Mouse (Mus musculus): ENCODE data around the gene Pias1.

The Pias1 gene

DNA sequence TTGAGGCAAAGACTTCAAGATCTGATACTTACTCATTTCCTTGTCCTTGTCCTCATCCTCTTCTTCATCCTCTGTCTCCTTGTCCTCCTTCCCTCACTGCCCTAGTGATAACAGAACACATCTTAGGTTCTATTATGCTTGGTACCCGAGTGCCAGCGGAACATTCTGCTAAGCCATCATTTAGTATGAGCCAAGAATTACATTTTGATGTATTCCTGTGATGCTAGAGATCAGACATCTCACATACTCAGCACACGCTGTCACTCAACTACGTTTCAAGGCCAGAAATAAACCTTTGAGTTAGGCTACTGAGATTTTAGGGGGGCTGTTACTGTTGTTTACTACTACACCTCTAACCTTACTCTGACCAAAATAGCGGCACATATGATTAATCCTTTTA is at the start of gene Pias1:
Pias1 (minus strand) TSS at position 101 of the 400 bp plus-strand sequence.
- DNase-seq, result no peak

GRCm38 (mm10) chr9:63035431-63035830 is 47.7 kb upstream of the Pias1 start:
- no peak for DNase-seq

DNA sequence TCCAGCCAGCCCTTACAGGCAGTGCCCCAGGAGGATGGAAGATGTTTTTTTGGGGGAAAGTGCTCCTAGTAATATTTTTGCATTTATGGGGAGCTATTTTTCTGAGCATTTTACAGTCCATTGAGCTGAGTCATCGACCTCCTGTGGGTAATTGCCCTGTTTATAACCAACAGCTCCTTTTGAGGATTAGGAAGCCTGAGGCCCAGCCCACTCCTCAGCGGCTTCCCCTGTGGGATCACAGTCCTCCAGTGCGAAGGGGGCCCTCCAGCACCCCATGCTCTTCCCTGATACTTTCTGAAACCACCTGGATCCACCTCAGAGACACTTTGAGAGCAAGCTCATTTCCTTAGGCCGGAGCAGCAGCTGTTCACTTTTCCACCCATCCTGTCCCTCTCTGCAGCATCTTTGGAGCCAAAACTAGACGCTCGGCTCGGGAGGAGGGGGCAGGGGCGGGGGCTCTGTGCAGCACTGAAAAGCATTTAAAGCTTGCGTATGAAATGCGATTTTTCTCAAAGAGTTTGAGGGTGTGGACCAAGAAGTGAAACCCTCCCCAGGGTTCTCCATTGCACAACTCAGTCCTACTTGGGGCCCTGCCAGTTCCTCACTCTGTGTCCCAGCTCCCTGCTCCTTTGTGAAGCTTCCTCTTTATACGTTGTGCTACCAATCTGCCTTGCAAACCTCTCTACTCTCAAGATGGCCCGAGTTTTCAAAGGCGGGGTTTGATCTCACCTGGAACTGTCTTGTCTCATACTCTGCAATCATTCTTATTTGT is 43.5 kb upstream of the Pias1 start:
- peak; percentile 40 for DNase-seq

GRCm38 (mm10) chr9:63022486-63022885 is 34.8 kb upstream of the Pias1 start:
- DNase-seq, result peak; percentile 46

DNA sequence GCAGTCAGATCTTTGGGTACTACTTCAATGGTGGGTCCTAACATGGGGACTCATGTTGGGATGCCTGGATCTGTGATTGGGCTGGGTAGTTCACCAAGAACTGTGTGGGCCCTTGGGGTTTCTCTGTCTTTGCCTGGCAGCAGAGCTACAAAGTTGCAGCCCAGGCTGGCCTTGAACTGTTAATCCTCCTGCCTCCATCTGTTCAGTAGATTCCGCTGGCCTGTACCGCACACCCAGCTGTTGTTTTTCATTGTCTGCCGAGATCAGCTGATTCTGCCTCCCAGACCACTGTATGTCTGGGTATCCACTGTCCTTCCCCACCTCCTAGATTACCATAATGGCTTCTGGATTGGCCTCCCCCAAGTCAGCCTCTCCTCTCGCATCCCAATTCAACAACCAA is 19.6 kb upstream of the Pias1 start:
- no peak for DNase-seq

- DNase-seq, result no peak
These were observed 18.5 kb upstream of the Pias1 start for GRCm38 (mm10) chr9:63006081-63006820.

GRCm38 (mm10) chr9:62998561-62998960 is 10.8 kb upstream of the Pias1 start:
- DNase-seq, result no peak

DNA sequence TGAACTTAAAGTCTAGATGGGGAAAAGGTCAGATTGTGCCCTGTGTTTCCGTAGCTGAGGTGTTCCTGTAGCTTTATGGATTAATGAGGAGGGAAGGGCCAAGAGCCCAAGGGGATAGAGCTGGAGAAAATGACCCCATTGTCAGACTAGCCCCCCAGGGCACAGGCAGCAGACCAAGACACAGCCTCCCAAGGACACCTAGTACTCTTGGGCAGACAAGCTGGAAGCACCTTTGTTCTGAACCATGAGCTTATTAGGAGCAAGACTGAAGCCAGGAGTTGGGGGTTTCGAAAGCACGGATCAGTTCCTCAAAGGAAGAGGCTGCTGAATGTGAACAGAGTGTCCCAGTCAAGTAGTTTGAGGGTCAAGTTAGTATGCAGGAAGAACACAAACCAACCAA is 9.9 kb upstream of the Pias1 start:
- DNase-seq, result no peak

DNA sequence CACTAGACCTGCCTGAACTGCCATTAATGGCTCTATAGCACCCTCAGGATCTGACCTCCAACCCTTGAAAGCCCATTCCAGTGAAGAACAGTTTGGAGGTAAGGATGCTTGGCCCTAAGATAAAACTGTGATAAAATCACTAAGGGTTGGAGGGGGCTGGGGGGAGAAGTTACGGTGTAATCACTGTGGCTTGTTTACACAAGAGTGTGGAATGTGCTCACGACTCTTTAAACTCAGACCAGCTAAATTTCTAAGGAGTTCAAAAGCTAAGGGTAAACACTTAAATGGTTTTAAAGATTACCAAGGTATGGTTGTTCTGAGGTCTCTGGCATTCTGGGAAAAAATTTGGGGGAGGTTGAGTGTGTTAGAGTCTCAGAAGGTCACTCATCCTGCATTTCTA is 7.5 kb upstream of the Pias1 start:
- DNase-seq, result no peak

GRCm38 (mm10) chr9:62990134-62990533 is 2.4 kb upstream of the Pias1 start:
- DNase-seq, result no peak

DNA sequence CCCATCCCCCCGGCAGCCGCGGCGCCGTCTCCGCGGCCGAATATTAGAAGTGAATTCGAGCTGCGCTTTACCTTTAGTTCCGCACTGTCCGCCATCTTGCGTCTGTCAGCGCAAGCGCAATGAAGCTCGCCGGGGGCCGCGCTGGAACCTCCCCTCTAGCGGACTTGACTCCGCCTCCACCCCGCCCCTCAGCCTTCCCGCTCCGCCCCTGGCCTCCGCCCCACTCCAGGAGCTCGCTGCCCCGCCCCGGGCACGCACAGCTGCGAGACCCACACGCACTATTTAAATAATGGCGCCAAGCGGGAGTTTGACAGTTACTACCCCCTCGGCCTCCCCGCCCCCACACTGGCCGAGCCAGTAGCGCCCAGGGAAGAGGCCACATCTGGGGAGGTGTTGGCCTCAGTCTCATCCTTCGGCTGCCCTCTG is 6.9 kb downstream of the Pias1 start:
- peak; percentile 97 for DNase-seq

DNA sequence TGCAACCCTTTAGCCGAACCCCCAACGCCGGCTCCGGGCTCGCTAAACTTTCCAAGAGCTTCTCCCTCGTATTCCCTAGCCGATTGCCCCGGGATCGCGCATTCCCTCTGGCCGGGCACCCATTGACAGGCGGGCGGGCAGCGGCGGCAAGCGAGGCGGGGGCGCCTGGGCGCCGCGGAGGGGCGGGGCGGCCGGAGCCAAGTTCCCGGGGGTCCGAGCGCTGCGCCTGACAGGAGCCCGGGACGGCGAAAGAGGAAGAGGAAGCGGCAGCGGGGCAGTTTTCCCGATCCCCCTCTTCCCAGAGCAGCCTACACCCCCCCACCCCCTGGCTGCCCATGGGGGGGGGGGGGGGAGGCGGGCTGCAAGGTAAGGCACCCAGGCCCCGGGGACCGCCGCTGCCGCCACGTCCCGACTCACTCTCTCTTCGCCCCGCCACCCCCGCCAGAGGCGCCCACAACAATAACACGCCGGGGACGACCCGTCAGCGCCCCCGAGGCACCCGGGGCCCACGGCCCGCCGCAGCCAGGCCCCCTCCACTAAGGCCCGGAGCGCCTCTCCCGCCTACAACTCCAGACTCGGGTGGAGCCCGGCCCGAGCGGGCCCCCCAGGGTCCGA is 7.5 kb downstream of the Pias1 start:
- DNase-seq, result no peak

DNA sequence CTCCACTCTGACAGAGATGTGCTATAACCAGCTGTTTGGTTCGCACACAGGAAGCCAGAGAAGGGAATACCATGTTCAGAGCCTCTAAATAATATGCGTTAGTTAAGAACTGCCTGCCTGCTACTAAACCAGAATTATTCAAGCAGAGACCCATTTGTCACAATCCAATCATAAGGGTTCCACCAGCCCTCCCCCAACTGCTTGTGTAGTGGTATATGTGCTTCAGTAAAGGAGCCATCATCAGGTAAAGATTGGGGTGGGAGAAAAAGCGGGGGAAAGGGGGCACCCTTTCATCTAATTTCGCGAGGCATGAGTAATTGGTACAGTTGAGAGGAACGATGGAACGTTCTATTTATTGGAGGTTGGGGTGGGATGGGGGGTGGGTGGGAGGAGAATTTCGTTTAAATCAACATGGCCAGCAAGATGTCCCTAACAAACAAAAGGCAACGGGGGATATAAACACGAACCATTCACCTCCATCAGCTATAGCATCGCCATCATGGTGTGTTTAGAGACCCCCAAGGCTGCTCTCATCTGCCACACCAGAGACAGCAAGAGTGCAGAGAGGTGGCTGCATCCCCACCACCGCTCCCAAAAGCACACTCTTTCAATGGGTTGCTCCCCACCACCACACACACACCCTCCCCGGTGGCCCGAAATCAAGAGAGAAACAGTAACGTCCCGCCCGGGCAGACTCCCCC is 8.1 kb downstream of the Pias1 start:
- no peak for DNase-seq

- DNase-seq, result no peak
These were observed 10.6 kb downstream of the Pias1 start for GRCm38 (mm10) chr9:62977152-62977551.

GRCm38 (mm10) chr9:62975830-62976229 is 11.9 kb downstream of the Pias1 start:
- DNase-seq, result peak; percentile 67

DNA sequence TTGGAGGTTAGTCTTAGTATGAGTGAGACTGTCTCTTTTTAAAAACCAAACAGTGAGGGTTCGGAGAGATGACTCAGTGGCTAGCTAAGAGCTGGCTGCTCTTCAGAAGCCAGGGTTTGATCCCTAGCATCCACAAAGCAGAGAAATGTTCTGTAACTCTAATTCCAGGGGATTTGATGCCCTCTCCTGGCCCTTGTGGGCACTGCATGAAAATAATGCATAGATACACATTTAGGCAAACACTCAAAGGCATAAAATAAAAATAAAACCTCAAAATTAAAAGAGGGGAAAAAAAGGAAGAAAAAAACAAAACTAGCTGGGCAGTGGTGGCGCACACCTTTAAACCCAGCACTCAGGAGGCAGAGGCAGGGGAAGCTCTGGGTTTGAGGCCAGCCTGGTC is 13.3 kb downstream of the Pias1 start:
- peak; percentile 37 for DNase-seq

GRCm38 (mm10) chr9:62972073-62972745 is 15.5 kb downstream of the Pias1 start:
- peak; percentile 42 for DNase-seq

- DNase-seq, result no peak
These were observed 17.4 kb downstream of the Pias1 start for GRCm38 (mm10) chr9:62970345-62970744.

GRCm38 (mm10) chr9:62966018-62966417 is 21.7 kb downstream of the Pias1 start:
- no peak for DNase-seq

DNA sequence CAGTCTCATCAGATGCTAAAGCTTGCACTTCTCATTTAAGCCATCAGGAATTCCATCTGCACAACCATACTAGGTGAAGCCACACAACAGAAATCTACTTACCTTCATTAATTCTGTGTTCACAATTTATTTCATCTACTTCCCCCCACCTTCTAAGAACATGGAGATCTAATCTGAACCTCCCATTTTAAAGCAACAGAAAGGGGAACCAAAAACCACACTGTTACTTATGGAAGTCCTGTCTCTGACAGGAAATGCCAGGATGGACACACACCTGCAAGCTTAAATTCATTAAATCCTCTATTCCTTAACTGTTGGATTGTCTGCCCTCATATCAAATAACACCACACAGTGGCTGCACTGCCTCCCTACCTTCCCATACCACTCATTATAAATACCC is 35.0 kb downstream of the Pias1 start:
- no peak for DNase-seq

DNA sequence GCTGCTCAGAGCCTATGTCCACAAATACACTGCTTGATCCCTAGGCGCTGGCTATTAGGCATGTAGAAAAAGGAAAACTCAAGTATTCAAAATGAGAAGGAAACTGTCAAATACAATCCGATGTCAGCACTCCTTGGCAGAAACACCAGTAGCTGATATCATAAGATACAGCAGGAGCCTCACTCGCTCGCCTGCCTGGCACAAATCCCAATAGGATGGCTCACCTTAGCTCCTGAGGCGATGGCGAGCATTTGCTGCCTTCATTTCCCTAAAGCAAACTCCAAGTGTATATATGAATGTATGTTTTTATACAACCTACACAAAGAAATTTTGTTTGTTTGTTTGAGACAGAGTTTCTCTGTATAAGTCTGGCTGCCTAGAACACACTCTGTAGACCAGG is 42.4 kb downstream of the Pias1 start:
- no peak for DNase-seq

DNA sequence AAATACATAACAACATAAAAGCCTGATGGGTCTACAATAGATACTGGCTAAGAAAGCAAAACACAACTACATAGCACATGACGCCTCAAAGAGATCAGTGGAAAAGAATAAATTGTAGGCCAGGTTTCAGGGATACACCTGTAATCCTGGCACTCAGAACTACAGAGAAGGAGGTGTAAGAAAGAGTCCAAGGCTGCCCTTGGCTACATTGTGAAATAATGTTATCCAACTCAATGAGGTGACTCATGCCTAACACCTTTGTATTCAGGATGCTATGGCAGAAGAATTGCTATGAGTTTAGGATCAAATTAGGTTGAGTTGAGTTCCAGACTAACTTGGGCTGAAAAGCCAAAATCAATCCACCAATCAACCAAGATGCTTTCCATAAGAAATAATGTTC is 43.7 kb downstream of the Pias1 start:
- DNase-seq, result no peak

GRCm38 (mm10) chr9:62940966-62941365 is 46.8 kb downstream of the Pias1 start:
- DNase-seq, result no peak

Data from kidney, adult 9 months (tissue).